Mouse (Mus musculus): ENCODE data around the gene Smyd3. TPM values are rescaled to one million over a fixed set of nuclear protein-coding genes. Genes with fewer than 3 reads are reported as not detected.

Smyd3 gene
- polyA plus RNA-seq, 1 experiment: 14.2 TPM

- TF ChIP-seq POLR2A (IDR thresholded peaks at IDR 0.05; ENCODE audit: extremely low read depth, insufficient read depth, low read length) (no peak), CTCF (IDR thresholded peaks at IDR 0.05; ENCODE audit: extremely low read depth, insufficient read depth, low read length) (no peak)
- H3K4me3 ChIP-seq (ENCODE audit: insufficient read depth, low read length): no peak overlapping the region
- H3K4me1 ChIP-seq (ENCODE audit: control insufficient read depth, insufficient read depth, low read length): 0 out of 2 replicates have a peak, but pooled peaks cover under 1% of the 10 kb centered on the region
- no peak overlapping the region for H3K27ac ChIP-seq (ENCODE audit: insufficient read depth, low read length)
Measured at GRCm38 (mm10) chr1:179255826-179256512, 261.9 kb downstream of the Smyd3 start.

- Histone ChIP-seq H3K4me3 (ENCODE audit: insufficient read depth, low read length) (no peak overlapping the region), H3K27ac (ENCODE audit: insufficient read depth, low read length) (no peak overlapping the region), H3K4me1 (ENCODE audit: control insufficient read depth, insufficient read depth, low read length) (no peaks in the 10 kb centered on the region)
- TF ChIP-seq POLR2A (IDR thresholded peaks at IDR 0.05; ENCODE audit: extremely low read depth, insufficient read depth, low read length) (no peak), CTCF (IDR thresholded peaks at IDR 0.05; ENCODE audit: extremely low read depth, insufficient read depth, low read length) (no peak)
Measured at GRCm38 (mm10) chr1:179254531-179254930, 263.3 kb downstream of the Smyd3 start.

- no peak for TF ChIP-seq POLR2A (IDR thresholded peaks at IDR 0.05; ENCODE audit: extremely low read depth, insufficient read depth, low read length)
- no peak for TF ChIP-seq CTCF (IDR thresholded peaks at IDR 0.05; ENCODE audit: extremely low read depth, insufficient read depth, low read length)
- no peak overlapping the region for H3K4me3 ChIP-seq (ENCODE audit: insufficient read depth, low read length)
- peaks cover 1% of the 10 kb centered on the region; the same call in 1 of the 2 replicates for H3K4me1 ChIP-seq (ENCODE audit: control insufficient read depth, insufficient read depth, low read length)
- no peak overlapping the region for H3K27ac ChIP-seq (ENCODE audit: insufficient read depth, low read length)
Measured at GRCm38 (mm10) chr1:179252611-179253010, 265.2 kb downstream of the Smyd3 start.

- no peak overlapping the region for H3K27ac ChIP-seq (ENCODE audit: insufficient read depth, low read length)
- H3K4me1 ChIP-seq (ENCODE audit: control insufficient read depth, insufficient read depth, low read length): peaks cover 1% of the 10 kb centered on the region; the same call in 1 of the 2 replicates
- no peak for TF ChIP-seq POLR2A (IDR thresholded peaks at IDR 0.05; ENCODE audit: extremely low read depth, insufficient read depth, low read length)
- TF ChIP-seq CTCF (IDR thresholded peaks at IDR 0.05; ENCODE audit: extremely low read depth, insufficient read depth, low read length): no peak
- H3K4me3 ChIP-seq (ENCODE audit: insufficient read depth, low read length): no peak overlapping the region
Measured at GRCm38 (mm10) chr1:179250388-179250787, 267.5 kb downstream of the Smyd3 start.

- no peak overlapping the region for H3K4me3 ChIP-seq (ENCODE audit: insufficient read depth, low read length)
- TF ChIP-seq CTCF (IDR thresholded peaks at IDR 0.05; ENCODE audit: extremely low read depth, insufficient read depth, low read length) (no peak), POLR2A (IDR thresholded peaks at IDR 0.05; ENCODE audit: extremely low read depth, insufficient read depth, low read length) (no peak)
- H3K4me1 ChIP-seq (ENCODE audit: control insufficient read depth, insufficient read depth, low read length): no peaks in the 10 kb centered on the region
- H3K27ac ChIP-seq (ENCODE audit: insufficient read depth, low read length): no peak overlapping the region
Measured at GRCm38 (mm10) chr1:179243554-179243953, 274.3 kb downstream of the Smyd3 start.

DNA sequence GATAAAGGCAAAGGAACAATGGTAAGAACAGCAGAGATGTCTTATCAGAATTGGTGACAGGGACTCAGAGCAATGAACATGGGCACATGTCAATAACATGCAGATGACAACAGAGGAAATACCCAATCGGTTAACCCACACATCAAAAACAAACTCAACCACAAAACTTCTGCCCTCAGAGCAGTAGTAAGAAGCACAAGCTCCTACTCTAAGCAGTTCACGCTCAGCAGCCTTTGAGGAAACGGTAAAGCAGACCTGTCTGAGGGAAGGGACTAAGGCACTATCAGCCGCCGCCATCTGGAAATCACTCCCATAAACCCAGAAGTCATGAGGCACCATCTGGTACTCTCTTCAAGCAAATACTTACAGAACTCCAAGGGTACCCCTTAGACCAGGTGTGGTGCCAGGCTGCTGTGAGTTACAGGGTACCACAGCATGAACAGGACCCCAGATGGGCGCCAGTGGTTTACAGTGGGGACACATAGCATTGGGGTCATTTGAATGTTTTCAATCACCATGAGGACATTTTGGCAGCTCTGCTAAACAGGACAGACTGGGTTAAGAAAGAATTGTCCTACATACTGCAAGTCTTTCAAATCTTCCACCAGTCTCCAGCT, 277.1 kb downstream of the Smyd3 start:
- Histone ChIP-seq H3K4me3 (ENCODE audit: insufficient read depth, low read length) (no peak overlapping the region), H3K27ac (ENCODE audit: insufficient read depth, low read length) (no peak overlapping the region), H3K4me1 (ENCODE audit: control insufficient read depth, insufficient read depth, low read length) (no peaks in the 10 kb centered on the region; the same call in 1 of the 2 replicates)
- TF ChIP-seq CTCF (IDR thresholded peaks at IDR 0.05; ENCODE audit: extremely low read depth, insufficient read depth, low read length) (no peak), POLR2A (IDR thresholded peaks at IDR 0.05; ENCODE audit: extremely low read depth, insufficient read depth, low read length) (no peak)

GRCm38 (mm10) chr1:179238639-179239038, 279.2 kb downstream of the Smyd3 start:
- no peak overlapping the region for H3K27ac ChIP-seq (ENCODE audit: insufficient read depth, low read length)
- H3K4me3 ChIP-seq (ENCODE audit: insufficient read depth, low read length): no peak overlapping the region
- TF ChIP-seq POLR2A (IDR thresholded peaks at IDR 0.05; ENCODE audit: extremely low read depth, insufficient read depth, low read length): no peak
- no peaks in the 10 kb centered on the region; the same call in 1 of the 2 replicates for H3K4me1 ChIP-seq (ENCODE audit: control insufficient read depth, insufficient read depth, low read length)

- Histone ChIP-seq H3K27ac (ENCODE audit: insufficient read depth, low read length) (no peak overlapping the region), H3K4me3 (ENCODE audit: insufficient read depth, low read length) (no peak overlapping the region), H3K4me1 (ENCODE audit: control insufficient read depth, insufficient read depth, low read length) (no peaks in the 10 kb centered on the region; the same call in 1 of the 2 replicates)
- TF ChIP-seq POLR2A (IDR thresholded peaks at IDR 0.05; ENCODE audit: extremely low read depth, insufficient read depth, low read length) (no peak), CTCF (IDR thresholded peaks at IDR 0.05; ENCODE audit: extremely low read depth, insufficient read depth, low read length) (no peak)
Measured at GRCm38 (mm10) chr1:179237989-179238388, 279.9 kb downstream of the Smyd3 start.

DNA sequence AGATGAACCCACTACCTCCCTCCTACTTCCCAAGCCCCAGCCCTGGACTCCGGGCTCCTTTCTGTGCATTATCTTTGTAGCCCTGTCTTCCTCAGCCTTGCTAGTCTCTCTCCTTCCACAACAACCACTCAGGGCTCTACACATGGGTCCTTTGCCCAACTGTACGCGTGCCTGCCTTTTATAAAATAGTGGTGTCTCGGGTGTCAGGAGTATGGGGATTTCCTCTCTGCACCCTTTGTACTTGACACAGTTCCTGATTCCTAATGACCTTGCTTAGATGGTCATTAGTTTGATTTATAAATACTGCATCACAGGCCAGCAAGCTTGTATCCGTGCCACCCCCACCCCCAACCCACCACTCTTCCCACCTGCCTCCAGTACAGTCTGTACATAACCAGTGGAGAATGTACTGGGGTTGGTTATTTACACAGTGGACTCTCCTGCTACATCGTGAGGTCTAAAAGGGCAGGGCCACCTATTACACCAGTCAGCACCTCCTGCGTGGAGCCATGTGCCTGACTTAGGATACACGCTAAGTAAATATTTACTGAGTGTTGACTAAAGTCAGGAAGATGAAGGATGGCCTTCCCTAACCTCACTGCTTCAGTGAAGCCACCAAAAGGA, 281.5 kb downstream of the Smyd3 start:
- TF ChIP-seq POLR2A (IDR thresholded peaks at IDR 0.05; ENCODE audit: extremely low read depth, insufficient read depth, low read length) (no peak), CTCF (IDR thresholded peaks at IDR 0.05; ENCODE audit: extremely low read depth, insufficient read depth, low read length) (no peak)
- no peak overlapping the region for H3K27ac ChIP-seq (ENCODE audit: insufficient read depth, low read length)
- H3K4me1 ChIP-seq (ENCODE audit: control insufficient read depth, insufficient read depth, low read length): peaks cover 2% of the 10 kb centered on the region; the same call in 1 of the 2 replicates
- no peak overlapping the region for H3K4me3 ChIP-seq (ENCODE audit: insufficient read depth, low read length)
